Mouse (Mus musculus) spleen, adult 2 months (tissue): ENCODE results near the gene Cspg4.

Source experiments
- CTCF ChIP-seq: fragments of 200-500 bp; IDR thresholded peaks from 2 replicates; pipeline ENCODE4 v1.5.1; 2011; ENCODE audit warnings: mild to moderate bottlenecking, inconsistent platforms; ENCODE audit not compliant: insufficient read depth, insufficient read length, insufficient replicate concordance; ENCODE audit errors: extremely low read depth
- POLR2A ChIP-seq: fragments of 200-500 bp; IDR thresholded peaks from 2 replicates; pipeline ENCODE4 v1.6.1; 2011; ENCODE audit warnings: low read depth, low read length, inconsistent platforms

DNA sequence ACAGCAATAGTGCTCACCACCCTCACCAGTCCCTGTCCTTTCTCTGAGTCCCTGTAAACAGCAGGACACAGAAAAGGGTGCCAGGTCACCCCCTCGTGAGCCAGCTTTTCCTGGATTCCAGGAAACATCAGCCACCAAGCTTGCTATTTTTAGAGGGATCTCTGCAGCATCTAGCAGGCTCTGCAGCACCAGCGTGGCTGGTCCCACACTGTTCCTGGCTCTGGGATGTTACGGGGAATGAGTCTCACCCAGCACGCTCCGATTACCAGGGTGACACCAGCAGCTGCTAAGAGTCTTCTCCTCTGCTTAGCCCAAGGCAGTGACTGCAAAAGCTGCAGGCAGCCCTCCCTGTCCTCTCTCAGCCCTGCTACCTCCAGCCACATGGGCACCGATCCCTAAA lies 31.9 kb upstream of the Cspg4 start:
- no peak for TF ChIP-seq POLR2A
- TF ChIP-seq CTCF, result no peak
